Mouse (Mus musculus) lung, embryonic 14.5 days (tissue): ENCODE data around the gene Ralgps1. TPM values are rescaled to one million over a fixed set of nuclear protein-coding genes. Genes with fewer than 3 reads are reported as not detected.

Experiments used
- ATAC-seq: fragments of 200-750 bp; cut with Nextera tagmentation; 2 replicates; pipeline ENCODE4 v1.8.0; 2017; ENCODE audit warnings: mild to moderate bottlenecking, moderate TSS enrichment, moderate library complexity; ENCODE audit not compliant: insufficient read depth
- DNase-seq: peaks from one replicate; pipeline ENCODE4 v3.0.0-alpha.2; 2015
- H3K27ac ChIP-seq: fragments of 300-500 bp; sonication (generic); 2 replicates; pipeline ENCODE4 v1.5.1; 2014; ENCODE audit warnings: low read depth, mild to moderate bottlenecking, moderate library complexity
- H3K27me3 ChIP-seq: fragments of 300-500 bp; sonication (generic); 2 replicates; pipeline ENCODE4 v1.6.1; 2014; ENCODE audit warnings: low read length, control low read depth; ENCODE audit not compliant: insufficient read depth
- H3K36me3 ChIP-seq: fragments of 300-500 bp; sonication (generic); 2 replicates; pipeline ENCODE4 v1.6.1; 2014; ENCODE audit warnings: control low read depth; ENCODE audit not compliant: insufficient read depth
- H3K4me1 ChIP-seq: fragments of 300-500 bp; sonication (generic); 2 replicates; pipeline ENCODE4 v1.6.1; 2014; ENCODE audit warnings: antibody characterized with exemption, control low read depth; ENCODE audit not compliant: insufficient read depth
- H3K4me2 ChIP-seq: fragments of 300-500 bp; sonication (generic); 2 replicates; pipeline ENCODE4 v1.6.1; 2014; ENCODE audit warnings: mild to moderate bottlenecking
- H3K4me3 ChIP-seq: fragments of 300-500 bp; sonication (generic); 2 replicates; pipeline ENCODE4 v1.5.1; 2014; ENCODE audit warnings: low read depth, low read length
- H3K9ac ChIP-seq: fragments of 300-500 bp; sonication (generic); 2 replicates; pipeline ENCODE4 v1.6.1; 2014
- H3K9me3 ChIP-seq: fragments of 300-500 bp; sonication (generic); 2 replicates; pipeline ENCODE4 v1.6.1; 2016; ENCODE audit warnings: low read depth, low read length, control low read depth
- CTCF ChIP-seq: IDR thresholded peaks from 2 replicates; pipeline ENCODE4 v1.5.1; 2016; ENCODE audit warnings: antibody characterized with exemption, low read depth
- WGBS: fragments of 180-500 bp; shearing (Covaris S2); extraction: QIAGEN DNeasy Blood & Tissue Kit; methylation state at CpG from one replicate; pipeline ENCODE4 v1.1.7; 2014; 5-methylcytosine and 5-hydroxymethylcytosine counted together
- polyA plus RNA-seq: library from polyadenylated mRNA; unstranded; fragments of >200 nt; fragmentation: Nextera tagmentation; extraction: Ambion mirVana; gene quantifications from 2 replicates; pipeline ENCODE4 v1.2.1, GENCODE M21; 2014

Ralgps1 gene
- polyA plus RNA-seq, 1 experiment from 2014 or later: 6.1 TPM

DNA sequence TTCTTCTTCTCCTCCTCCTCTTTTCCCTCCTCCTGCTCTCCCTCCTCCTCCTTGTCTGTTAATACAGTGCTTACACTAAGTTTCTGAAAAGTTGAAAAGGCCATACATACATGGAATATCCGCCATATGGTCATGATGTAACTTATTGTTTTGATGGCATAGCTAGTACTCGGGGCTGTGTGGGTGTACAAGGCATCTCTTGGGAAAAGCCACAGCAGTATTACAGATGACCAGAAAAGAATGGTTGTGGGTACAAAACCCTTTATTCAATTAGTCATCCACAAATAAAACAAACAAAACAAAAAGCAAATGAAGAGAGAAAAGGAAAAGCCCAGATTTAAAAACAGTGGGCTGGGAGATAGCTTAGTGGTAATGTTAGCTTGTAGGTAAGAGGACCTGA is 90.8 kb downstream of the Ralgps1 start:
- H3K9ac ChIP-seq: no peak overlapping the region
- no peaks in the 10 kb centered on the region for H3K9me3 ChIP-seq
- no peak for ATAC-seq
- H3K27me3 ChIP-seq: no peaks in the 10 kb centered on the region
- DNase-seq: no peak
- no peak for TF ChIP-seq CTCF
- H3K27ac ChIP-seq: no peak overlapping the region
- no peaks in the 10 kb centered on the region for H3K36me3 ChIP-seq
- H3K4me2 ChIP-seq: no peak overlapping the region
- H3K4me1 ChIP-seq: 0 out of 2 replicates have a peak, but pooled peaks cover 3% of the 10 kb centered on the region
- no peak overlapping the region for H3K4me3 ChIP-seq
- 56% methylated on average over 2 of the region's 2 CpGs for whole genome bisulfite sequencing

DNA sequence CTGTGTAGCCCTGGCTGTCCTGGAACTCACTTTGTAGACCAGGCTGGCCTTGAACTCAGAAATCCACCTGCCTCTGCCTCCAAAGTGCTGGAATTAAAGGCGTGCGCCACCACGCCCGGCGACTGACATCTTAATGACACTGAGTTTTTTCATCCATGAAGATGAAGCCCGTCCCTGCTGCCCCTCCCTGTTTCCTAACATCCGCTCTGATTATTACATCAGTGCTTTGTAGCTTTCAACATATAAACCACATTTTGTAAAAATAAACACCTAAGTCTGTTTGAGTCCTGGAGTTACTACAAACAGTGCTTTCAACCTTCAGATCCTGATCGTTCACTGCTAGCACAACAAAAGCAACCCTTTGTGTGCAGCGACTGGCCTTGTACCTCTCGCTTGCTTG is 91.5 kb downstream of the Ralgps1 start:
- no peak for TF ChIP-seq CTCF
- Histone ChIP-seq H3K27me3 (no peaks in the 10 kb centered on the region), H3K4me1 (0 out of 2 replicates have a peak, but pooled peaks cover 3% of the 10 kb centered on the region), H3K27ac (no peak overlapping the region), H3K4me2 (no peak overlapping the region), H3K36me3 (no peaks in the 10 kb centered on the region), H3K9me3 (no peaks in the 10 kb centered on the region), H3K9ac (no peak overlapping the region), H3K4me3 (no peak overlapping the region)
- WGBS: 79% methylated on average over 10 of the region's 10 CpGs
- DNase-seq (no peak), ATAC-seq (no peak)

DNA sequence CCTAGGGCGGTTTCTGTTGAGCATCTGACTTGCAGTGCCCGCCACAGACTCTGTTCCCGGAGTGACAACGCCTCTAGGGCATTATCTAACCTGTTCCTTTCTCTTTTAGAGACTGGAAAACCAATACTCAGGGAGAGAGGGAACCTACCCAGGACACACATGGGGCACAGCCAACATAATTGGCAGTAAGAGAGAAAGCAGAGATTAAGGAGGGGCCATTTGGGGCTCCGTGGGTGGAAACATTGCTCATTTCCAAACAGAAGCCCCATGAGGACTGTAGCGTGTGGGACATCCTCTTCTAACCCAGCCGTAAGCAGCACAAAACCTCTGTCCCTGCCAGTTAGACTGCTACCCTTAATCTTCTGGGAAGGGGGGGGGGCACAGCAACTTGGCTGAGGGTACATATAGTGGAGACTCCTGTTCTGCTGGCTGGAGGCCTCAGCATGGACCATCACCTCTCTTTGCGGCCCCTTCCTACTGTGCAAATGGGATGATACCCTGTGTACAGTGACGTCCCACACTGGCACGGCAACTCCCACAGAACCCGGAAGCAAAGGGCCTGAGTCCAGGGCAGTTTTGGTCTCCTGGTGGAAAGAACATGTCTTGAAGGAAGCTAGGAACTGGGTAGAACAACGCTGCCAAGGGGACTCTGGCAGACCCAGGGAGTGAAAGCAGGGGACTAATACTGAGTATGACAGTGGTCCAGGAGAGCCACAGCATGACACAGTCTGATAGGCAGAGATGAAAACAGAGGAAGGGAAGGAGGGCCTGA is 96.4 kb downstream of the Ralgps1 start:
- no peak for TF ChIP-seq CTCF
- no peaks in the 10 kb centered on the region for H3K9me3 ChIP-seq
- no peak overlapping the region for H3K27ac ChIP-seq
- H3K4me1 ChIP-seq: no peaks in the 10 kb centered on the region
- H3K9ac ChIP-seq: no peak overlapping the region
- H3K27me3 ChIP-seq: no peaks in the 10 kb centered on the region
- no peak for ATAC-seq
- WGBS: 90% methylated on average over 12 of the region's 12 CpGs
- no peaks in the 10 kb centered on the region for H3K36me3 ChIP-seq
- no peak overlapping the region for H3K4me2 ChIP-seq
- DNase-seq: no peak
- H3K4me3 ChIP-seq: no peak overlapping the region

DNA sequence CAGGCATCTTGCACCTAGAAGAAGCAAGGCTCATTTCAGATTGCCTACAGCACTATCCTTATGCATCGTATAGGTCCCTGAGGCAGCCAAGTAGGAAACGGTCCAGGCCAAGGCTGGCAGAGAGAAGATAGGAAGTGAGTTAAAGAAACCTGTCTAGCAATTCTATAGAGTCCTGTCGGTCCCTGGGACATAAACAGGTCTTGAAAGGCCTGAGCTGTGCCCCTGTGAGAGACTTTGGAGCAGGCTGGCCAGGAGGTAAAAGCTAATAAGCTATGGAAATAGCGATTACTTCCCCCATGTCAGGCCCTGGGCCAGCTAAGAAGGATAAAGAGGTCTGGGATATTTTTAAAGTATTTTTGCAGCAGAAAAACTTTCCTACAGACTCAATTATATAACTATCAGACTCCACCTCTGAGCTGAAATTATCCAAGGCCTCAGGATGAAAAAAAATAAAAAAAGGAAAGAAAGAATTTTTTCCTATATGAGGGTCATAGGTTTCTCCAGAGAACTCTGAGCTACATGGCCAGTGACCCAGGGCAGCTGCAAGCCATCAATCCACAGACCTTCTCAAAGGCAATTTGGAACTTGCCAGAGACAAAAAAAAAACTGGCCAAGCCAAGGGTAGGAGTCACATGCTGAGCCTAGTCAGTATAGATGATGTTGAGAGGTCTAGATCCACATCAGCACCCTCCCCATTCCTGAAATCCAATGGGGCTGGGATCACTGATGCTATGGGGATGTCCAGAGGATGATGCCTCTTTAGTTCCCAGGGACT is 98.4 kb downstream of the Ralgps1 start:
- Histone ChIP-seq H3K36me3 (no peaks in the 10 kb centered on the region), H3K9ac (no peak overlapping the region), H3K27me3 (no peaks in the 10 kb centered on the region), H3K4me1 (no peaks in the 10 kb centered on the region), H3K27ac (no peak overlapping the region), H3K9me3 (no peaks in the 10 kb centered on the region), H3K4me3 (no peak overlapping the region), H3K4me2 (no peak overlapping the region)
- DNase-seq (no peak), ATAC-seq (no peak)
- WGBS: 66% methylated on average over 4 of the region's 4 CpGs
- no peak for TF ChIP-seq CTCF

DNA sequence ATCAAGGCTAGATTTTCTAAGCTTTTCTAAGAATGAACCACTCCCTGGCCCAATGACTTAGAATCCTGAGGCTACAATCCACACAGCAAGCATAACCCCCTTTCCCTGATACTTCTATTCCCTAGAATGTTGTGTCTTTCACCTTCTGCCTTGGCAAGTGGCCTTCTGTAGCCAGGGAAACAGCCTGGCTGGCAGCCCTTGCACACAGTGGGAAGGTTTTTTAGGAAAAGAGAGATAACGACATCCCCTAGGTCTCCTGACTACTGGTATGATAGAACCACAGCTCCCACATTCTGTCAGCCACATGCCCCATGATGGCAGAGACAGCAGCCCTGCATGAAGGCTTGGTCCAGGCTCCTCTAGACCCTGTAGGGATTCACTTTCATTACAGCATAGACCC is 99.8 kb downstream of the Ralgps1 start:
- no peak for DNase-seq
- Histone ChIP-seq H3K4me2 (no peak overlapping the region), H3K36me3 (no peaks in the 10 kb centered on the region), H3K4me3 (no peak overlapping the region), H3K9me3 (no peaks in the 10 kb centered on the region), H3K27me3 (no peaks in the 10 kb centered on the region), H3K9ac (no peak overlapping the region), H3K27ac (no peak overlapping the region), H3K4me1 (no peaks in the 10 kb centered on the region)
- WGBS: 80% methylated on average over 1 of the region's 1 CpGs
- TF ChIP-seq CTCF: no peak
- ATAC-seq: no peak

DNA sequence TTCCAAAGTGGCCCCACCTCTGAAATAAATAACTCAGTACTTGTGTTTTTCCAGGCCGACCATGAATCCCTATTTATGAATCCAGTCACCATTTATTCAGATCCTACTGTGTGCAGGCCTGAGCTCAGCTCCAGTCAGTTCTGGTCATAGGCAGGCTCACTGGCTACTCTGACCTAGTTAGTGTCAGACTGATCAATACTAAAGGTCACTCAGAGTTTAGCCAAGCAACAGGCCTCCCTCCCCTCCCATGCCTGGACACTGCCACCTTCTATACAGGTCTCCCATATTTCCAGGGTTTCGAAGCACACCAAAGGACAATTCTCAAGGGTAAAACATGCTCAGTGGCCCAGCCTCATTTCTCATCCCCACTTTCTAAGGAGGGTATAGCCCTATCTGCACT is 100.7 kb downstream of the Ralgps1 start:
- no peak for ATAC-seq
- Histone ChIP-seq H3K36me3 (no peaks in the 10 kb centered on the region), H3K9ac (no peak overlapping the region), H3K27ac (no peak overlapping the region), H3K4me2 (no peak overlapping the region), H3K4me1 (no peaks in the 10 kb centered on the region), H3K27me3 (no peaks in the 10 kb centered on the region), H3K9me3 (no peaks in the 10 kb centered on the region), H3K4me3 (no peak overlapping the region)
- TF ChIP-seq CTCF: no peak
- WGBS: 81% methylated on average over 2 of the region's 2 CpGs
- no peak for DNase-seq

DNA sequence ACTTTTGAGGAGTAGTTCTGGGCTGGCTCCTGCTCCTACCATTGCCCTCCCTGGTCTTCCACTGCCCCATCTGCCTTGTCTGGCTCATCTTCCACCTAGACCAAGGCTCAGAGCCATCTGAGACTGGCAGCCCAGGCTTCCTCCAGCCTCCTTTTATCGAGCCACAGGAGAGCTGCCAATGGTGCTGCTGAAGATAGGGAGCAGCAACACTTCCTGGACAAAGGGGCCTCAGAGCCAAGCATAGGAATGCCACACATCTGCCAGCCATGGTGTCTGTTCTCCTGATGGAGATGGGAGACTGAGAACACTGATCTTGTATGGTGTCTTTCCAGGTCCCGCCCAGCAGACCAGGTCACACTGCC is 102.2 kb downstream of the Ralgps1 start:
- H3K4me1 ChIP-seq: no peaks in the 10 kb centered on the region
- H3K27me3 ChIP-seq: no peaks in the 10 kb centered on the region
- TF ChIP-seq CTCF: no peak
- H3K36me3 ChIP-seq: no peaks in the 10 kb centered on the region
- DNase-seq: no peak
- H3K4me2 ChIP-seq: no peak overlapping the region
- H3K9me3 ChIP-seq: no peaks in the 10 kb centered on the region
- H3K9ac ChIP-seq: no peak overlapping the region
- H3K27ac ChIP-seq: no peak overlapping the region
- no peak overlapping the region for H3K4me3 ChIP-seq
- ATAC-seq: no peak
- WGBS: 77% methylated on average over 2 of the region's 2 CpGs
